Mouse (Mus musculus) cerebellum, adult 2 months (tissue): Measurements from ENCODE around the gene Nwd2. TPM values are rescaled to one million over a fixed set of nuclear protein-coding genes. Genes with fewer than 3 reads are reported as not detected.

ENCODE experiments used
- DNase-seq, 2 experiments: peaks; one replicate each; pipeline ENCODE4 v3.0.0; 2021
- H3K27ac ChIP-seq: fragments of 200-500 bp; 2 replicates; pipeline ENCODE4 v1.5.1; 2012; ENCODE audit warnings: low read length, control low read depth, inconsistent platforms; ENCODE audit not compliant: insufficient read depth
- H3K27me3 ChIP-seq: fragments of 200-500 bp; 2 replicates; pipeline ENCODE4 v1.6.1; 2012; ENCODE audit warnings: inconsistent platforms, mild to moderate bottlenecking, low read length, moderate library complexity; ENCODE audit not compliant: control insufficient read depth, insufficient read depth
- H3K4me1 ChIP-seq: fragments of 200-500 bp; 2 replicates; pipeline ENCODE4 v1.6.1; 2011; ENCODE audit warnings: low read length; ENCODE audit not compliant: control insufficient read depth, insufficient read depth
- H3K4me3 ChIP-seq: fragments of 200-500 bp; replicated peaks from 2 replicates; pipeline ENCODE3; 2011; ENCODE audit warnings: mild to moderate bottlenecking, low read depth, low read length, control low read depth; ENCODE audit not compliant: insufficient read depth
- CTCF ChIP-seq: fragments of 200-500 bp; IDR thresholded peaks from 2 replicates; pipeline ENCODE4 v1.5.1; 2011; ENCODE audit warnings: low read depth, mild to moderate bottlenecking, control low read depth, low read length, moderate library complexity, borderline replicate concordance; ENCODE audit not compliant: insufficient read depth
- POLR2A ChIP-seq: fragments of 200-500 bp; IDR thresholded peaks from 2 replicates; pipeline ENCODE4 v1.6.1; 2011; ENCODE audit warnings: low read length, control low read depth, borderline replicate concordance; ENCODE audit not compliant: insufficient read depth
- WGBS: fragments of 180-500 bp; shearing (Covaris S2); methylation state at CpG from one replicate; pipeline ENCODE4 v1.1.7; 2018; 5-methylcytosine and 5-hydroxymethylcytosine counted together
- polyA plus RNA-seq: library from polyadenylated mRNA; depleted of rRNA; stranded (reverse); fragments of >200 nt; gene quantifications from 2 replicates; pipeline ENCODE4 v1.2.3, GENCODE M21; 2012

The Nwd2 gene
- polyA plus RNA-seq, 1 experiment: 5.2 TPM

GRCm38 (mm10) chr5:63825881-63826280 lies 177.0 kb downstream of the Nwd2 start:
- no peaks in the 10 kb centered on the region for H3K4me1 ChIP-seq
- H3K27me3 ChIP-seq: no peaks in the 10 kb centered on the region
- DNase-seq: no peak
- TF ChIP-seq CTCF (no peak), POLR2A (no peak)
- no peak overlapping the region for H3K27ac ChIP-seq
- WGBS: 76% methylated on average over 5 of the region's 5 CpGs
- no peak overlapping the region for H3K4me3 ChIP-seq

- no peak overlapping the region for H3K4me3 ChIP-seq
- no peak for TF ChIP-seq CTCF
- no peak for TF ChIP-seq POLR2A
- DNase-seq: no peak
- H3K27me3 ChIP-seq: no peaks in the 10 kb centered on the region
- H3K4me1 ChIP-seq: no peaks in the 10 kb centered on the region
- 79% methylated on average over 6 of the region's 6 CpGs for WGBS
- H3K27ac ChIP-seq: no peak overlapping the region
Observed at GRCm38 (mm10) chr5:63827006-63827405, 178.1 kb downstream of the Nwd2 start.

- H3K27me3 ChIP-seq: no peaks in the 10 kb centered on the region
- WGBS: 55% methylated on average over 5 of the region's 5 CpGs
- DNase-seq: no peak
- no peak overlapping the region for H3K4me3 ChIP-seq
- TF ChIP-seq POLR2A: no peak
- TF ChIP-seq CTCF: no peak
- no peak overlapping the region for H3K27ac ChIP-seq
- no peaks in the 10 kb centered on the region for H3K4me1 ChIP-seq
Observed at GRCm38 (mm10) chr5:63827415-63828053, 178.6 kb downstream of the Nwd2 start.

- Histone ChIP-seq H3K4me3 (no peak overlapping the region), H3K27ac (no peak overlapping the region), H3K27me3 (no peaks in the 10 kb centered on the region), H3K4me1 (no peaks in the 10 kb centered on the region)
- DNase-seq: no peak
- WGBS: 77% methylated on average over 10 of the region's 10 CpGs
- TF ChIP-seq CTCF: no peak
- TF ChIP-seq POLR2A: no peak
Observed at GRCm38 (mm10) chr5:63828380-63829185, 179.7 kb downstream of the Nwd2 start.

- no peak for TF ChIP-seq POLR2A
- TF ChIP-seq CTCF: no peak
- H3K27ac ChIP-seq: no peak overlapping the region
- DNase-seq: no peak
- no peaks in the 10 kb centered on the region for H3K27me3 ChIP-seq
- no peak overlapping the region for H3K4me3 ChIP-seq
- H3K4me1 ChIP-seq: no peaks in the 10 kb centered on the region
- 91% methylated on average over 4 of the region's 4 CpGs for WGBS
Observed at GRCm38 (mm10) chr5:63831054-63831453, 182.2 kb downstream of the Nwd2 start.

GRCm38 (mm10) chr5:63833955-63834354 lies 185.1 kb downstream of the Nwd2 start:
- Histone ChIP-seq H3K27ac (no peak overlapping the region), H3K4me1 (no peaks in the 10 kb centered on the region), H3K27me3 (no peaks in the 10 kb centered on the region), H3K4me3 (no peak overlapping the region)
- DNase-seq: no peak
- TF ChIP-seq CTCF (no peak), POLR2A (no peak)
- WGBS: 56% methylated on average over 5 of the region's 5 CpGs

- TF ChIP-seq CTCF (no peak), POLR2A (no peak)
Observed at GRCm38 (mm10) chr5:63834435-63834834, 185.5 kb downstream of the Nwd2 start.

GRCm38 (mm10) chr5:63837115-63837514 lies 188.2 kb downstream of the Nwd2 start:
- H3K4me1 ChIP-seq: no peaks in the 10 kb centered on the region
- DNase-seq: no peak
- no peaks in the 10 kb centered on the region for H3K27me3 ChIP-seq
- TF ChIP-seq CTCF (no peak), POLR2A (no peak)
- WGBS: 90% methylated on average over 5 of the region's 5 CpGs
- H3K27ac ChIP-seq: no peak overlapping the region
- no peak overlapping the region for H3K4me3 ChIP-seq

More at GRCm38 (mm10) chr5:63834435-63834834, 185.5 kb downstream of the Nwd2 start:
- H3K4me3 ChIP-seq: no peak overlapping the region
- DNase-seq: no peak
- H3K27ac ChIP-seq: no peak overlapping the region
- WGBS: 42% methylated on average over 3 of the region's 3 CpGs
- no peaks in the 10 kb centered on the region for H3K4me1 ChIP-seq
- no peaks in the 10 kb centered on the region for H3K27me3 ChIP-seq
